Mouse (Mus musculus) thymus, postnatal 10 days (tissue): ENCODE results near the gene Rangrf.
"Not testable (repeated sequence)": the region's sequence is repeated elsewhere in the genome, so short reads cannot be mapped to it uniquely, and the experiment has no call there.

Experiments used
- DNase-seq, 2 experiments: peaks; one replicate each; pipeline ENCODE4 v3.0.0; 2021; ENCODE audit warnings: low spot score in 2 of 2

The Rangrf gene

GRCm38 (mm10) chr11:68946001-68946400 is 29.0 kb downstream of the Rangrf start:
- no peak for DNase-seq

DNA sequence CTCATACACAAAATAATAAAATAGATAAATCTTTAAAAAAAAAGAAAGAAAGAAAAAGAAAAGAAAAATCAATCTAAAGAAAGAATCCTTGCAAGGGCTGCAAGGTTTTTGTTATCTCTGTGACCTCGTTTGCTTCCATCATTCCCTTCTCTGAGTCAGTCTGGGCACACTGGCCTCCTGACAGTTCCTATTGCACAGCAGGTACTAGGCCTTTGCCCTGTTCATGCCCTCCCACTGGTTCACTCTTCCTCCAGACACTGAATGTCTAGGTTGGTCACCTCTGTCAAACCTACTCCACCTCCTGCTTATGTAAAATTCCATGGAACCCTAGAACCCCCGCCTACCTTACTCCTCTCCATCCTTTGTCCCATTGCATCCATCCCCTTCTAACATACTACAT is 29.7 kb downstream of the Rangrf start:
- DNase-seq: no peak

DNA sequence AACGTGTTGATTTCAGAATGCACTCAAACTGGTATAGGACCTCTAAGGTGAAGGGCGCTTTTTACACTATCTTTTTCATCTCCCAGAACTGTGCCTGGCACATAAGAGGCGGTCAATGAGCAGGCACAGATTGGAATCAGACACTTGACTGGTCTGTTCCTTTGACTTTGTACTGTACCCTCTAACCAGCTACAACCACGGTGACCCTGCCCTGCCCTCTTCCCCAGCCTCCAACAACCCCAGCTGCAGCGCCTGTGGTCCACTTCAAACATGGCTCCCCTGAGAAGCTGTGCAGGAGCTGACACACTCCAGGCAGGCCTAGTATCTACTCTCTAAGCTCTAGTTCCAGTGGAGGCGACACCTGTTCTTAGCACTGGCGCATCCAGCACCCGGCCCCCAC is 32.3 kb downstream of the Rangrf start:
- DNase-seq: no peak

DNA sequence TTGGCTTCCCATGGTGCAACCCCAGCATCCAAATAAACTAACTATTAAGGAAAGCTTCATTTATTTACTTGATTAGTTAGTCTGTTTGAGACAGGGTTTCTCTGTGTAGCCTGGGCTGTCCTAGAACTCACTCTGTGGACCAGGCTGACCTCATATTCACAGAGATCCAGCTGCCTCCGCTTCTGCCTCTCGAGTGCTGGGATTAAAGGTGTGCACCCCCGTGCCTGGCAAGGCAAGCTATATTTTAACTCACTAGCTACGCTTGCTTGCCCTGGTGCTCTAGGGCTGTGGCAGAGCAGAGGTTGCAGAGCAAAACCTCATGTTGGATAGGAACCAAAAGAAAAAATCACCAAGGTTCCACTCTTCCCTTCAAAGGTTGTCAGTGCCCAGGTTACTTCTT is 34.5 kb downstream of the Rangrf start:
- no peak for DNase-seq

- peak; percentile 79 for DNase-seq
These were observed 35.3 kb downstream of the Rangrf start for GRCm38 (mm10) chr11:68939451-68940304.

DNA sequence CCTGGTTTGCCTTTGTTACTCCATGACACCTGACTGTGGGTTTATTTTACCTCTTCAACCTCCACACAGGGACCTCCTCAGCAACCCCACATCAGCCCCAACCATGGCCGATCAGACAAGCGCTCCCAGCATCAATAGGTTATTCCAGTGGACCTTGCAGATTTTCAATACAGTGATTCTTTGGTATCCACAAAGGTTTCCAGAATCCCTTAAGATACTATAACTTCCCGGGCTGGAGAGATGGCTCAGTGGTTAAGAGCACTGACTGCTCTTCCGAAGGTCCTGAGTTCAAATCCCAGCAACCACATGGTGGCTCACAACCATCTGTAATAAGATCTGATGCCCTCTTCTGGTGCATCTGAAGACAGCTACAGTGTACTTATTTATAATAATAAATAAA is 38.0 kb downstream of the Rangrf start:
- not testable (repeated sequence) for DNase-seq

GRCm38 (mm10) chr11:68933885-68934507 is 41.0 kb downstream of the Rangrf start:
- DNase-seq: no peak

DNA sequence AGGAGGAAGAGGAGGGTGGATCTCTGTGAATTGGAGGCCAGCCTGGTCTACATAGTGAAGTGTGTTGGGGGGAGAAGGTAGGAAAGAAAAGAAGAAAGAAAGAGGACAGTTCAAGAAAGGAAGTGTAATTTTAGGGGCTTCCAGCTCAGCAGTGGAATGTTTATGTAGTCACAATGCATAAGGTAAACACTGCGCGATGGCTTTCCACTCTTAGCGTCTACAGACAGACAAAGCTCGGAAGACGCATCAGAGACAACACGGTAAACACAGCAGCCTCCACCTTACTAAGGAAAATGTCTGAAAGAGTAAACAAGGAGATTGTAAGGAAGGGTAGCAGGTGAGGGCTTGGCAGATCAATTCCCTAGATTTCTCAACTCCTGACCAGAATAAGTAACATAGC is 45.0 kb downstream of the Rangrf start:
- no peak for DNase-seq

- DNase-seq: no peak
These were observed 48.0 kb downstream of the Rangrf start, which contains the start of gene Odf4 for GRCm38 (mm10) chr11:68926981-68927380. Gene Odf4 (minus strand): TSS chr11:68927081.

DNA sequence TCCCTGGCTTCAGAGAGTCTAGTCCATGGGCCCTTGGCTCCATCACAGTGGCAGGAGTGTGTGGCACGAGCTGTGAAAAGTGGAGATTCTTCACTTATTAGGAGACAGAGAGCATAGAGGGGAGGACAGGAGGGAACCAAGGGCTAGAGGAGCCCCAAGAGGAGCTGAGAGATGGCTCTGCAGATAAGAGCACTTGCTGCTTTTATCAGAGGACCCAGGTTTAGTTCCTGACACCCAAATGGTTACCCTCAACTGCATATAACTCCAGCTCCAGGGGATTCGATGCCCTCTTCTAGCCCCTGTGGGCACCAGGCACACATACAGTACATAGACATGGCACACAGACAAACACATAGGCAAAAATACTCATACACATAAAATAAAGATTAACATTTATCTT is 50.2 kb downstream of the Rangrf start:
- no peak for DNase-seq

DNA sequence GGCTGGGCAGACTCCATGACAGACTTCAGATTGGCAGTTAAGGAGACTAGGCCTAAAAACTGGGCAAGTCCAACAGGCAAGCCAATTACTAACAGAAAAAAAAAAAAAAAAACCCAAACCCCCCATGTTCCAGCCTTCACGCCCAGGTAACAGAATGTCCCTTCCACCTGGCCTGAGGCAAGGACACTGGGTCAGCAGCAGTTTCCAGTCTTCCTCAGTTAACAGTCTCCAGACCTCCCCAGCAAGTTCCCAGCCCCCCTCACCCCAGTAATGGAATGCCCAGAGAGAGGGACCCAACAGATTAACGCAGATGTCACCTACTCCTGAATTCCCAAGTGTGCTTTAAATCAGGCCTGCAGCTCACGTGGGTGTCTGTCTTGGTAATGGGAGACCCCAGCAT is 51.8 kb downstream of the Rangrf start:
- no peak for DNase-seq
